Mouse (Mus musculus) liver, adult 2 months (tissue): ENCODE measurements around the gene Elmsan1.

Experiments
- CTCF ChIP-seq: fragments of 200-500 bp; IDR thresholded peaks from 2 replicates; pipeline ENCODE4 v1.5.1; 2011; ENCODE audit warnings: low read depth, low read length, control low read depth
- POLR2A ChIP-seq: fragments of 200-500 bp; IDR thresholded peaks from 2 replicates; pipeline ENCODE4 v1.6.1; 2011; ENCODE audit warnings: low read length, control low read depth; ENCODE audit not compliant: insufficient read depth; ENCODE audit errors: extremely low read depth

- TF ChIP-seq POLR2A (no peak), CTCF (no peak)
Measured at GRCm38 (mm10) chr12:84222405-84222961, 3.8 kb upstream of the Elmsan1 start.
